Mouse (Mus musculus): ENCODE measurements at regions not wholly inside any gene's neighbourhood (a gene's known extent, or its start where the extent isn't known, plus 50 kb on each side); places are given as distances from the start of the nearest gene placed in this dataset.

GRCm38 (mm10) chr4:31426169-31427030 lies 537.5 kb upstream of the Map3k7 start:
- TF ChIP-seq CTCF (IDR thresholded peaks at IDR 0.05; ENCODE audit: control insufficient read depth, insufficient read depth, insufficient replicate concordance, low read depth, low read length): no peak
- no peak for TF ChIP-seq POLR2A (IDR thresholded peaks at IDR 0.05; ENCODE audit: control insufficient read depth, low read depth, low read length)
